Mouse (Mus musculus) lung, postnatal 0 days (tissue): ENCODE measurements around the gene Gng8.

Experiments
- CTCF ChIP-seq: IDR thresholded peaks from 2 replicates; pipeline ENCODE4 v1.5.1; 2016; ENCODE audit warnings: antibody characterized with exemption, mild to moderate bottlenecking
- EP300 ChIP-seq: IDR thresholded peaks from 2 replicates; pipeline ENCODE4 v1.6.1; 2016; ENCODE audit warnings: antibody characterized with exemption, mild to moderate bottlenecking, control low read depth

DNA sequence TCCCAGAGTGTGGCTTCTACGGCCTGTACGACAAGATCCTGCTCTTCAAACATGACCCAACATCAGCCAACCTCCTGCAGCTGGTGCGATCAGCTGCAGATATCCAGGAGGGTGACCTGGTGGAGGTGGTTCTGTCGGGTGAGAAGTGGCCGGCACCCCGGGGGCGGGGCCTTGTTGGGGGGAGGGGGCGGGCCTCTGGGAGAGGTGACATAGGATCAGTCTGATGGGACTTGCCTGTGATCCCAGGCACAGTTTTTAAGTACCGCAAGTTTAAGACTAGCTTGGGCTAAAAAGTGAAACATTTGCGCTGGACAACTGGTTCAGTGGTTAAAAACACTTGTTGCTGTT is 45.8 kb upstream of the Gng8 start:
- TF ChIP-seq CTCF (no peak), EP300 (no peak)
